Mouse (Mus musculus) intestine, postnatal 0 days (tissue): ENCODE measurements around the gene Mtmr4. TPM values are rescaled to one million over a fixed set of nuclear protein-coding genes. Genes with fewer than 3 reads are reported as not detected.

Source experiments
- ATAC-seq: fragments of 200-750 bp; cut with Nextera tagmentation; 2 replicates; pipeline ENCODE4 v1.8.0; 2017; ENCODE audit warnings: mild to moderate bottlenecking, moderate TSS enrichment, moderate library complexity
- H3K27ac ChIP-seq: fragments of 300-500 bp; sonication (generic); 2 replicates; pipeline ENCODE4 v1.5.1; 2014; ENCODE audit warnings: mild to moderate bottlenecking, low read depth, low read length, moderate library complexity
- H3K27me3 ChIP-seq: fragments of 300-500 bp; sonication (generic); replicated peaks from 2 replicates; pipeline ENCODE4 v1.6.1; 2014; ENCODE audit warnings: low read length, mixed read lengths; ENCODE audit not compliant: control insufficient read depth, insufficient read depth
- H3K36me3 ChIP-seq: fragments of 300-500 bp; sonication (generic); 2 replicates; pipeline ENCODE4 v1.6.1; 2014; ENCODE audit warnings: mild to moderate bottlenecking, moderate library complexity; ENCODE audit not compliant: control insufficient read depth, insufficient read depth
- H3K4me1 ChIP-seq: fragments of 300-500 bp; sonication (generic); replicated peaks from 2 replicates; pipeline ENCODE4 v1.6.1; 2014; ENCODE audit warnings: antibody characterized with exemption, low read length, mixed read lengths; ENCODE audit not compliant: control insufficient read depth, insufficient read depth
- H3K4me2 ChIP-seq: fragments of 300-500 bp; sonication (generic); replicated peaks from 2 replicates; pipeline ENCODE4 v1.6.1; 2014; ENCODE audit warnings: low read depth, mild to moderate bottlenecking, moderate library complexity
- H3K4me3 ChIP-seq: fragments of 300-500 bp; sonication (generic); 2 replicates; pipeline ENCODE4 v1.5.1; 2014; ENCODE audit warnings: low read depth, low read length
- H3K9ac ChIP-seq: fragments of 300-500 bp; sonication (generic); 2 replicates; pipeline ENCODE4 v1.6.1; 2014; ENCODE audit warnings: mild to moderate bottlenecking, low read depth, low read length
- H3K9me3 ChIP-seq: fragments of 300-500 bp; sonication (generic); 2 replicates; pipeline ENCODE4 v1.6.1; 2016; ENCODE audit warnings: mixed run types; ENCODE audit not compliant: control insufficient read depth
- CTCF ChIP-seq: sonication (generic); IDR thresholded peaks from 2 replicates; pipeline ENCODE4 v1.5.1; 2016; ENCODE audit warnings: low read depth, mild to moderate bottlenecking, control low read depth, antibody characterized with exemption, moderate library complexity
- WGBS: fragments of 180-500 bp; shearing (Covaris S2); extraction: QIAGEN DNeasy Blood & Tissue Kit; methylation state at CpG from one replicate; pipeline ENCODE4 v1.1.7; 2014; 5-methylcytosine and 5-hydroxymethylcytosine counted together
- polyA plus RNA-seq: library from polyadenylated mRNA; unstranded; fragments of >200 nt; fragmentation: Nextera tagmentation; extraction: Ambion mirVana; gene quantifications from 2 replicates; pipeline ENCODE4 v1.2.1, GENCODE M21; 2015

The Mtmr4 gene
- polyA plus RNA-seq, 1 experiment from 2014 or later, result 11.1 TPM

DNA sequence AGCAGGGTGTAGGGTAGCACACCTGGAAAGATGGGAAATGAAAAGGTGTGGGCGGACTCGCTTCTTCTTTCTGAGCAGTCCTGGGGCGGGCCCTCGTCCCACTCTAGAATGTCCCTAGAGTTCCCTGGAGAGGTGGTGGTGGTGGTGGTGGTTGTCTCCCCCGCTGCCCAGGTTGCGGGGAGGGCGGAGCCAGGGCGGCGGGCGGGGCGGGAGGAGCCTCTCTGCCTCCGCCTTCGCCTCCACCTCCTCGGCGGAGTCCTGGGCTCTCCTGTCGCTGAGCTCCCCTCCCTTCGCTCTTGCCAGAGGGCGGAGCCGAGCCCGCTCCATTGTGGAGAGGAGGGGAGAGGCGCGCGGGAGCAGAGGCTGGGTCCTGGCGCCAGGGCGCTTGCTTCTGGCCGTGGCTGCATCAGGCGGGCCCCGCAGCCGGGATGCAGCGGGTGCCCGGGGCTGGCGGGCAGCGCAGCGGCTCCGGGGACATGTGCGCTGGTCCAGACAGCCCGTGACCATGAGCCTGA is 3.4 kb downstream of the Mtmr4 start:
- peak; percentile 15; the same call in 1 of the 2 replicates for ATAC-seq
- 1% methylated on average over 34 of the region's 37 CpGs for WGBS
- Histone ChIP-seq H3K4me2 (peak overlapping the region; percentile 92), H3K27ac (peak overlapping the region; percentile 62), H3K36me3 (peaks cover 42% of the 10 kb centered on the region), H3K9me3 (no peaks in the 10 kb centered on the region), H3K4me3 (peak overlapping the region; percentile 58), H3K9ac (peak overlapping the region; percentile 47), H3K27me3 (no peaks in the 10 kb centered on the region), H3K4me1 (peaks cover 8% of the 10 kb centered on the region; the same call in 1 of the 2 replicates)
- TF ChIP-seq CTCF, result 0 out of 2 replicates have a peak, but pooled peaks have one; percentile 23

DNA sequence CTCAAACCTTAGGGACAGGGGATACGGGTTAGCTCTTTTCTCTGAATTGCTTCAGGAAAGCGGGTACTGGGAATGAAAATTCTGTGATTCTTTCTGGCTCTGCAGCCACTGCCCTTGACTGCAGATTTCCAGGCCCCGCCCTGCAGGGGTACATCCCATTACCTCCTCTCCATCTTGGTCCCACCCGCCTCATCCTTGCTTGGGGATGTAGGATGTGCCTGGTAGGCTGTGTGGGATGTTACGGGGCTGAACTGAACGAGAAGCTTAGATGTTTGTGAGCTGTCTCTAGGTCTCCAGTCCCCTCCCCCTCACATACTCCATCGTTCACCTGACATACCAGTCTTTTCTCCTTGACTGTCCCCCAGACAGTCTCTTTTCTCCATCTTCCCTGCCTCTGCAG is 4.0 kb downstream of the Mtmr4 start:
- peaks cover 8% of the 10 kb centered on the region; the same call in 1 of the 2 replicates for H3K4me1 ChIP-seq
- H3K27me3 ChIP-seq, result no peaks in the 10 kb centered on the region
- peak overlapping the region; percentile 47 for H3K9ac ChIP-seq
- H3K9me3 ChIP-seq, result no peaks in the 10 kb centered on the region
- H3K4me2 ChIP-seq, result peak overlapping the region; percentile 92
- H3K4me3 ChIP-seq, result peak overlapping the region; percentile 58
- peak overlapping the region; percentile 62 for H3K27ac ChIP-seq
- TF ChIP-seq CTCF, result no peak
- 18% methylated on average over 7 of the region's 7 CpGs for WGBS
- ATAC-seq, result no peak
- H3K36me3 ChIP-seq, result peaks cover 47% of the 10 kb centered on the region

GRCm38 (mm10) chr11:87596492-87596891 is 4.5 kb downstream of the Mtmr4 start:
- H3K4me2 ChIP-seq, result 0 out of 2 replicates have a peak overlapping the region, but pooled peaks have one; percentile 6
- H3K9me3 ChIP-seq, result no peaks in the 10 kb centered on the region
- no peak for TF ChIP-seq CTCF
- ATAC-seq, result no peak
- H3K4me3 ChIP-seq, result no peak overlapping the region
- H3K9ac ChIP-seq, result no peak overlapping the region
- peaks cover 53% of the 10 kb centered on the region for H3K36me3 ChIP-seq
- H3K27me3 ChIP-seq, result no peaks in the 10 kb centered on the region
- H3K4me1 ChIP-seq, result peaks cover 8% of the 10 kb centered on the region; the same call in 1 of the 2 replicates
- 38% methylated on average over 2 of the region's 2 CpGs for WGBS
- H3K27ac ChIP-seq, result no peak overlapping the region

DNA sequence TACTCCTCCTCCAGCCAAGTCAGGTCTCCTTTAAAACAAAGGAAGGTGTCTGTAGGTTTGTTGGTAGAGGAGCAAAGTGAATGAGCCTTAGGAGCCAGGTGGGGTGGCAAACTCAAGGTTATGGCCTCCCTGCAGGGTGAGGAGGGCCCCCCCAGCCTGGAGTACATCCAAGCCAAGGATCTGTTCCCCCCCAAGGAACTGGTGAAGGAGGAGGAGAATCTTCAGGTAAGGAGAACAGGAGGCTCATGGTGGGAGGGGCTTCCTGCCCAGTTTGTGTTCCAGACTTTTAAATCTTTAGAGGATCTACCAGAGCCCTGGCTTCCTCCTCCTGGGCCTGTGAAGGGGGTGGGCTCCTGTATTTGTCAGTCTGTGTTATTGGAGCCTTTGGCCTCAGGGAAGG is 5.1 kb downstream of the Mtmr4 start:
- Histone ChIP-seq H3K27ac (no peak overlapping the region), H3K4me2 (no peak overlapping the region), H3K27me3 (no peaks in the 10 kb centered on the region), H3K9me3 (no peaks in the 10 kb centered on the region), H3K36me3 (peaks cover 58% of the 10 kb centered on the region), H3K4me3 (no peak overlapping the region), H3K4me1 (peaks cover 8% of the 10 kb centered on the region; the same call in 1 of the 2 replicates), H3K9ac (no peak overlapping the region)
- ATAC-seq, result no peak
- TF ChIP-seq CTCF, result no peak

GRCm38 (mm10) chr11:87599395-87600089 is 7.6 kb downstream of the Mtmr4 start:
- Histone ChIP-seq H3K4me3 (no peak overlapping the region), H3K4me1 (peaks cover 6% of the 10 kb centered on the region; the same call in 1 of the 2 replicates), H3K27me3 (no peaks in the 10 kb centered on the region), H3K9ac (no peak overlapping the region), H3K36me3 (peaks cover 83% of the 10 kb centered on the region), H3K4me2 (no peak overlapping the region), H3K9me3 (no peaks in the 10 kb centered on the region), H3K27ac (peak overlapping the region; percentile 71)
- TF ChIP-seq CTCF, result no peak
- WGBS, result 56% methylated on average over 13 of the region's 13 CpGs
- ATAC-seq, result peak; percentile 67

- H3K4me1 ChIP-seq, result peaks cover 6% of the 10 kb centered on the region; the same call in 1 of the 2 replicates
- no peak overlapping the region for H3K4me2 ChIP-seq
- H3K27ac ChIP-seq, result no peak overlapping the region
- H3K36me3 ChIP-seq, result peaks cover 91% of the 10 kb centered on the region
- no peaks in the 10 kb centered on the region for H3K9me3 ChIP-seq
- H3K27me3 ChIP-seq, result no peaks in the 10 kb centered on the region
- H3K4me3 ChIP-seq, result no peak overlapping the region
- no peak for TF ChIP-seq CTCF
- 93% methylated on average over 10 of the region's 10 CpGs for WGBS
- no peak for ATAC-seq
- H3K9ac ChIP-seq, result no peak overlapping the region
Measured at GRCm38 (mm10) chr11:87600322-87600853, 8.4 kb downstream of the Mtmr4 start.
